Mouse (Mus musculus): ENCODE data around the gene Zmym2. TPM values are rescaled to one million over a fixed set of nuclear protein-coding genes. Genes with fewer than 3 reads are reported as not detected.

The Zmym2 gene
- polyA plus RNA-seq, 1 experiment from 2014 or later, result 47.3 TPM

Other genes starting within 250 kb of the Zmym2 start
- 30.0 and 35.9 TPM in 2 replicates for gene Mphosph8, start 218.4 kb upstream of the Zmym2 start, polyA plus RNA-seq (2014; fragmentation: Nextera tagmentation; extraction: Ambion mirVana)
- gene Pspc1, start 108.3 kb upstream of the Zmym2 start, polyA plus RNA-seq (2014; fragmentation: Nextera tagmentation; extraction: Ambion mirVana), result 35.7 and 36.8 TPM in 2 replicates
- gene Zmym5, start 74.9 kb upstream of the Zmym2 start, polyA plus RNA-seq (2014; fragmentation: Nextera tagmentation; extraction: Ambion mirVana), result 27.6 and 27.8 TPM in 2 replicates
- 0.35 and 0.78 TPM in 2 replicates for gene Gja3, start 171.4 kb downstream of the Zmym2 start, polyA plus RNA-seq (2014; fragmentation: Nextera tagmentation; extraction: Ambion mirVana)
- gene Gjb2, start 218.0 kb downstream of the Zmym2 start, polyA plus RNA-seq (2014; fragmentation: Nextera tagmentation; extraction: Ambion mirVana), result 0.49 and 2.3 TPM in 2 replicates
- gene Gm4491, start 229.2 kb downstream of the Zmym2 start, polyA plus RNA-seq (2014; fragmentation: Nextera tagmentation; extraction: Ambion mirVana), result not detected in 2 replicates
- 0.86 and 1.4 TPM in 2 replicates for gene Gjb6, start 247.0 kb downstream of the Zmym2 start, polyA plus RNA-seq (2014; fragmentation: Nextera tagmentation; extraction: Ambion mirVana)

All from stomach, embryonic 14.5 days (tissue).